ENCODE assay signal across 14 mouse cellular contexts in genomic region chr3:119095223-119095886, GRCm38 (mm10).
A peak's percentile ranks its signal among the peaks of the same experiment; 100 is the strongest.
DNase-seq lines count a peak whose midpoint lies in the region; ATAC-seq lines count a peak whose summit lies in the region.
"Had no signal": no experiment of that assay in that cellular context is flagged by ENCODE, and none has a peak within 500 bp of the region (broad histone marks: within the 10 kb centered on the region; RNA-seq: fewer than 3 reads in every experiment).

No protein-coding gene starts in this region.

- no peaks in the 10 kb centered on the region for H3K9me3 ChIP-seq in hindbrain, embryonic 11.5 days (ENCODE audit: control insufficient read depth, low read length)
- no peaks in the 10 kb centered on the region for H3K9me3 ChIP-seq in hindbrain, embryonic 13.5 days
- H3K9me3 ChIP-seq in hindbrain, embryonic 12.5 days (replicated peaks) = no peaks in the 10 kb centered on the region
- H3K9me3 ChIP-seq: heart, embryonic 12.5 days; liver, embryonic 13.5 days had no signal

- H3K9ac ChIP-seq in hindbrain, embryonic 11.5 days (ENCODE audit: low read depth, low read length) = no peak overlapping the region
- no peak overlapping the region for H3K9ac ChIP-seq in hindbrain, embryonic 13.5 days
- no peak overlapping the region for H3K9ac ChIP-seq in hindbrain, embryonic 12.5 days
- H3K9ac ChIP-seq: heart, embryonic 12.5 days; liver, embryonic 13.5 days had no signal

- peak; percentile 94 for ATAC-seq in hindbrain, embryonic 11.5 days (ENCODE audit: low FRiP score)
- ATAC-seq in hindbrain, embryonic 13.5 days (ENCODE audit: low FRiP score) = no peak
- peak; percentile 85 for ATAC-seq in hindbrain, embryonic 12.5 days (ENCODE audit: low FRiP score)
- no peak for ATAC-seq in erythroid progenitor cell, adult 5-6 weeks (replicated peaks; ENCODE audit: low FRiP score, poor library complexity, severe bottlenecking)

- H3K27me3 ChIP-seq in hindbrain, embryonic 11.5 days (ENCODE audit: control insufficient read depth, insufficient read depth, low read length) = no peaks in the 10 kb centered on the region
- 0 out of 2 replicates have a peak, but pooled peaks cover 6% of the 10 kb centered on the region for H3K27me3 ChIP-seq in hindbrain, embryonic 13.5 days
- peaks cover 4% of the 10 kb centered on the region for H3K27me3 ChIP-seq in hindbrain, embryonic 12.5 days
- H3K27me3 ChIP-seq: heart, embryonic 12.5 days; liver, embryonic 13.5 days had no signal

- H3K4me2 ChIP-seq in hindbrain, embryonic 11.5 days (replicated peaks; ENCODE audit: low read depth, low read length) = no peak overlapping the region
- no peak overlapping the region for H3K4me2 ChIP-seq in hindbrain, embryonic 13.5 days
- H3K4me2 ChIP-seq in hindbrain, embryonic 12.5 days (replicated peaks) = no peak overlapping the region
- H3K4me2 ChIP-seq: heart, embryonic 12.5 days; liver, embryonic 13.5 days had no signal

- WGBS in hindbrain, embryonic 11.5 days = 26% methylated on average over 5 of the region's 5 CpGs
- 13% methylated on average over 5 of the region's 5 CpGs for WGBS in hindbrain, embryonic 13.5 days
- 20% methylated on average over 5 of the region's 5 CpGs for WGBS in hindbrain, embryonic 12.5 days

- H3K4me3 ChIP-seq in hindbrain, embryonic 11.5 days (ENCODE audit: low read depth, low read length) = no peak overlapping the region
- no peak overlapping the region for H3K4me3 ChIP-seq in hindbrain, embryonic 13.5 days
- no peak overlapping the region for H3K4me3 ChIP-seq in hindbrain, embryonic 12.5 days
- H3K4me3 ChIP-seq: gastrocnemius, adult 2 months; heart, embryonic 12.5 days; liver, embryonic 13.5 days had no signal

- peak; percentile 54 for DNase-seq in hindbrain, embryonic 11.5 days (ENCODE audit: low spot score)
- DNase-seq in brain, adult 2 months (ENCODE audit: low read depth, low spot score) = peak; percentile 61
- peak; percentile 48 for DNase-seq in retina, postnatal 1 day
- no peak for DNase-seq in lung, adult 18-20 months
- DNase-seq: adrenal gland, adult 2 months; cerebellum, postnatal 10 days; gastrocnemius, adult 2 months; layer of hippocampus, adult 9-11 months; liver, embryonic 13.5 days; lung, postnatal 14 days had no signal

- peaks cover 5% of the 10 kb centered on the region; the same call in 1 of the 2 replicates for H3K4me1 ChIP-seq in hindbrain, embryonic 11.5 days (replicated peaks; ENCODE audit: control insufficient read depth, insufficient read depth, low read length)
- peaks cover 8% of the 10 kb centered on the region for H3K4me1 ChIP-seq in hindbrain, embryonic 13.5 days (replicated peaks)
- H3K4me1 ChIP-seq in hindbrain, embryonic 12.5 days = peaks cover 2% of the 10 kb centered on the region; the same call in 1 of the 2 replicates
- H3K4me1 ChIP-seq: heart, embryonic 12.5 days; liver, embryonic 13.5 days had no signal

- no peak overlapping the region for H3K27ac ChIP-seq in hindbrain, embryonic 11.5 days (ENCODE audit: low read depth, low read length)
- H3K27ac ChIP-seq in hindbrain, embryonic 13.5 days = no peak overlapping the region
- H3K27ac ChIP-seq in hindbrain, embryonic 12.5 days = no peak overlapping the region
- H3K27ac ChIP-seq: gastrocnemius, adult 2 months; liver, embryonic 13.5 days had no signal

- no peaks in the 10 kb centered on the region for H3K36me3 ChIP-seq in hindbrain, embryonic 11.5 days (ENCODE audit: control insufficient read depth, insufficient read depth, low read length)
- H3K36me3 ChIP-seq in hindbrain, embryonic 13.5 days = no peaks in the 10 kb centered on the region
- no peaks in the 10 kb centered on the region for H3K36me3 ChIP-seq in hindbrain, embryonic 12.5 days
- H3K36me3 ChIP-seq: heart, embryonic 12.5 days; liver, embryonic 13.5 days had no signal

Comparison
In these comparisons a context has a peak if more than half of its experiments do, and no peak if none do; other contexts are left out.
1. ATAC-seq: peak in hindbrain, embryonic 11.5 days (single experiment) and hindbrain, embryonic 12.5 days (single experiment); none in hindbrain, embryonic 13.5 days (single experiment) and erythroid progenitor cell, adult 5-6 weeks (single experiment).
2. DNase-seq: peak in hindbrain, embryonic 11.5 days (single experiment), brain, adult 2 months (single experiment) and retina, postnatal 1 day (single experiment); none in lung, adult 18-20 months (0 of 2).